ENCODE assay signal across 23 mouse cellular contexts in the genomic region with DNA sequence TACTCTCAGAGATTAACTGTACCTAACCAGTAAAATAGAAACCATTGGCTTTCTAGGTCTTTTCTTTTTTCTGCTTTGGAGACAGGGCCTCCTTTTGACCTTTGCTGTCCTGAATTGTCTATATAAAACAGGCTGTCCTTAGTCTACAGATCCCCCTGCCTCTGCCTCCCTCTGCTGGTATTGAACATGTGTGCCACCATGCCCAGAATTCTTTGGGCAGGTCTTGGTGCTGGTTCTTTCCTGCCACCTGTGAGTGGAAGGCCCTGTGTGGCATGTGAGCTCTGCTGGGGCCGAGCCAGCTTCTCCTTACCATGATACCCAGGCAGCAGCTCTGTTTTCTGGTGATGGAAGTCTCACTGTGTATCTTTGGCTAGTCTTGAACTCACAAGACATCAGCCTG. TPM values are rescaled to one million over a fixed set of nuclear protein-coding genes. Genes with fewer than 3 reads are reported as not detected.
DNase-seq lines count a peak whose midpoint lies in the region; ATAC-seq and TF ChIP-seq lines count a peak whose summit lies in the region.
"Had no signal": no experiment of that assay in that cellular context is flagged by ENCODE, and none has a peak within 500 bp of the region (broad histone marks: within the 10 kb centered on the region; RNA-seq: fewer than 3 reads in every experiment).

No protein-coding gene starts in this region.

- H3K27ac ChIP-seq in forebrain, postnatal 0 days (ENCODE audit: low read depth, low read length) = no peak overlapping the region
- no peak overlapping the region for H3K27ac ChIP-seq in forebrain, embryonic 11.5 days (ENCODE audit: low read depth, low read length)
- H3K27ac ChIP-seq in layer of hippocampus, adult 2 months = no peak overlapping the region
- H3K27ac ChIP-seq in lung, postnatal 0 days (ENCODE audit: low read length) = no peak overlapping the region
- no peak overlapping the region for H3K27ac ChIP-seq in stomach, postnatal 0 days (replicated peaks)
- H3K27ac ChIP-seq: embryonic facial prominence, embryonic 12.5 days; forebrain, embryonic 13.5 days; gastrocnemius, adult 2 months; heart, embryonic 13.5 days; hindbrain, embryonic 12.5 days had no signal

- ATAC-seq in forebrain, postnatal 0 days = no peak
- no peak for ATAC-seq in forebrain, embryonic 11.5 days (replicated peaks; ENCODE audit: low FRiP score)
- no peak for ATAC-seq in lung, postnatal 0 days
- no peak for ATAC-seq in stomach, postnatal 0 days (ENCODE audit: low FRiP score, low TSS enrichment)
- ATAC-seq: activated CD4-positive, CD25-positive, alpha-beta regulatory T cell, adult 4 months; forebrain, embryonic 13.5 days; hindbrain, embryonic 16.5 days; Patski had no signal

- no peaks in the 10 kb centered on the region for H3K27me3 ChIP-seq in forebrain, postnatal 0 days (ENCODE audit: insufficient read depth, low read length)
- no peaks in the 10 kb centered on the region for H3K27me3 ChIP-seq in forebrain, embryonic 11.5 days (ENCODE audit: control insufficient read depth, insufficient read depth, low read length)
- H3K27me3 ChIP-seq in lung, postnatal 0 days (replicated peaks; ENCODE audit: insufficient read depth, low read length) = no peaks in the 10 kb centered on the region
- H3K27me3 ChIP-seq in stomach, postnatal 0 days (ENCODE audit: control insufficient read depth, insufficient read depth, low read length) = no peaks in the 10 kb centered on the region
- H3K27me3 ChIP-seq: embryonic facial prominence, embryonic 12.5 days; forebrain, embryonic 13.5 days; heart, embryonic 13.5 days; hindbrain, embryonic 12.5 days; Patski had no signal

- no peak for TF ChIP-seq POLR2A in lung, adult 2 months (IDR thresholded peaks at IDR 0.05; ENCODE audit: borderline replicate concordance, extremely low read depth, low read depth, low read length)

- H3K4me2 ChIP-seq in forebrain, postnatal 0 days (ENCODE audit: low read depth) = no peak overlapping the region
- no peak overlapping the region for H3K4me2 ChIP-seq in forebrain, embryonic 11.5 days (ENCODE audit: low read depth, low read length, severe bottlenecking)
- H3K4me2 ChIP-seq in lung, postnatal 0 days (replicated peaks; ENCODE audit: low read depth, low read length) = no peak overlapping the region
- no peak overlapping the region for H3K4me2 ChIP-seq in stomach, postnatal 0 days (replicated peaks; ENCODE audit: low read depth)
- H3K4me2 ChIP-seq: embryonic facial prominence, embryonic 12.5 days; forebrain, embryonic 13.5 days; heart, embryonic 13.5 days; hindbrain, embryonic 12.5 days had no signal

- no peak for DNase-seq in forebrain, postnatal 0 days
- no peak for DNase-seq in forebrain, embryonic 11.5 days (ENCODE audit: low spot score)
- DNase-seq in layer of hippocampus, adult 2 months (ENCODE audit: low spot score in 2 of 2) = no peak
- DNase-seq in layer of hippocampus, adult 9-10 months (ENCODE audit: low spot score) = no peak
- DNase-seq in lung, postnatal 0 days (ENCODE audit: low spot score) = no peak
- no peak for DNase-seq in lung, adult 2 months
- no peak for DNase-seq in stomach, postnatal 0 days (ENCODE audit: low spot score)
- no peak for DNase-seq in adrenal gland, adult (ENCODE audit: inconsistent age in 2 of 2, low spot score in 1 of 2)
- DNase-seq: adrenal gland, postnatal 10 days; cerebellum, adult 11-12 months; cerebellum, adult 9-10 months; cerebellum, postnatal 25 days; gastrocnemius, adult 2 months; gastrocnemius, postnatal 25 days; heart, postnatal 10 days; heart, postnatal 4 days had no signal

- TF ChIP-seq CTCF in forebrain, postnatal 0 days (IDR thresholded peaks at IDR 0.05; ENCODE audit: low read depth) = 0 out of 2 replicates have a peak, but pooled peaks have one; percentile 5
- TF ChIP-seq CTCF in layer of hippocampus, adult 2 months (conservative IDR thresholded peaks at IDR 0.05) = peak; percentile 18; the same call in 1 of the 2 replicates
- TF ChIP-seq CTCF in lung, postnatal 0 days (IDR thresholded peaks at IDR 0.05) = peak; percentile 26
- no peak for TF ChIP-seq CTCF in lung, adult 2 months (IDR thresholded peaks at IDR 0.05; ENCODE audit: insufficient read depth, low read length)
- peak; percentile 38; the same call in 1 of the 2 replicates for TF ChIP-seq CTCF in stomach, postnatal 0 days (IDR thresholded peaks at IDR 0.05; ENCODE audit: low read depth)

- H3K36me3 ChIP-seq in forebrain, postnatal 0 days (ENCODE audit: insufficient read depth) = peaks cover 87% of the 10 kb centered on the region
- peaks cover 12% of the 10 kb centered on the region for H3K36me3 ChIP-seq in forebrain, embryonic 11.5 days (ENCODE audit: control insufficient read depth, insufficient read depth, low read length)
- peaks cover 60% of the 10 kb centered on the region for H3K36me3 ChIP-seq in lung, postnatal 0 days (ENCODE audit: insufficient read depth, low read length)
- peaks cover 29% of the 10 kb centered on the region for H3K36me3 ChIP-seq in stomach, postnatal 0 days (ENCODE audit: control insufficient read depth, insufficient read depth, low read length)

- 93% methylated on average over 1 of the region's 1 CpGs for whole genome bisulfite sequencing in forebrain, postnatal 0 days
- 86% methylated on average over 1 of the region's 1 CpGs for WGBS in forebrain, embryonic 11.5 days
- WGBS in lung, postnatal 0 days = 85% methylated on average over 1 of the region's 1 CpGs
- WGBS in lung, adult 2 months = 89% methylated on average over 1 of the region's 1 CpGs
- WGBS in stomach, postnatal 0 days = 96% methylated on average over 1 of the region's 1 CpGs

- H3K9me3 ChIP-seq in forebrain, postnatal 0 days (ENCODE audit: low read length) = no peaks in the 10 kb centered on the region
- H3K9me3 ChIP-seq in forebrain, embryonic 11.5 days (ENCODE audit: control insufficient read depth, low read length) = no peaks in the 10 kb centered on the region
- H3K9me3 ChIP-seq in lung, postnatal 0 days (ENCODE audit: low read length) = no peaks in the 10 kb centered on the region
- H3K9me3 ChIP-seq in stomach, postnatal 0 days (ENCODE audit: control insufficient read depth, low read length) = no peaks in the 10 kb centered on the region
- H3K9me3 ChIP-seq: embryonic facial prominence, embryonic 12.5 days; forebrain, embryonic 13.5 days; heart, embryonic 13.5 days; hindbrain, embryonic 12.5 days had no signal

- H3K4me3 ChIP-seq in forebrain, postnatal 0 days (ENCODE audit: low read depth, low read length) = no peak overlapping the region
- no peak overlapping the region for H3K4me3 ChIP-seq in forebrain, embryonic 11.5 days (ENCODE audit: low read depth, low read length)
- H3K4me3 ChIP-seq in layer of hippocampus, adult 2 months = no peak overlapping the region
- no peak overlapping the region for H3K4me3 ChIP-seq in lung, postnatal 0 days (ENCODE audit: low read depth, low read length)
- no peak overlapping the region for H3K4me3 ChIP-seq in lung, adult 2 months (replicated peaks; ENCODE audit: extremely low read depth, low read depth, low read length)
- no peak overlapping the region for H3K4me3 ChIP-seq in stomach, postnatal 0 days (ENCODE audit: low read depth, low read length)
- H3K4me3 ChIP-seq: embryonic facial prominence, embryonic 12.5 days; forebrain, embryonic 13.5 days; gastrocnemius, adult 2 months; heart, embryonic 13.5 days; hindbrain, embryonic 12.5 days had no signal

- no peak for TF ChIP-seq EP300 in lung, postnatal 0 days (IDR thresholded peaks at IDR 0.05)
- TF ChIP-seq EP300 in stomach, postnatal 0 days (optimal IDR thresholded peaks at IDR 0.05) = no peak

- H3K4me1 ChIP-seq in forebrain, postnatal 0 days (ENCODE audit: insufficient read depth) = no peaks in the 10 kb centered on the region
- H3K4me1 ChIP-seq in forebrain, embryonic 11.5 days (replicated peaks; ENCODE audit: control insufficient read depth, insufficient read depth, low read length) = no peaks in the 10 kb centered on the region
- H3K4me1 ChIP-seq in lung, postnatal 0 days (ENCODE audit: insufficient read depth, low read depth, low read length) = no peaks in the 10 kb centered on the region
- H3K4me1 ChIP-seq in lung, adult 2 months (ENCODE audit: control insufficient read depth, insufficient read depth, low read length) = no peaks in the 10 kb centered on the region
- H3K4me1 ChIP-seq in stomach, postnatal 0 days (replicated peaks; ENCODE audit: control insufficient read depth, insufficient read depth) = no peaks in the 10 kb centered on the region
- H3K4me1 ChIP-seq: embryonic facial prominence, embryonic 12.5 days; forebrain, embryonic 13.5 days; hindbrain, embryonic 12.5 days had no signal

- H3K9ac ChIP-seq in forebrain, postnatal 0 days = no peak overlapping the region
- no peak overlapping the region for H3K9ac ChIP-seq in forebrain, embryonic 11.5 days (ENCODE audit: low read length)
- no peak overlapping the region for H3K9ac ChIP-seq in lung, postnatal 0 days (replicated peaks; ENCODE audit: low read depth)
- H3K9ac ChIP-seq in stomach, postnatal 0 days (ENCODE audit: low read length) = no peak overlapping the region
- H3K9ac ChIP-seq: embryonic facial prominence, embryonic 12.5 days; forebrain, embryonic 13.5 days; heart, embryonic 13.5 days; hindbrain, embryonic 12.5 days had no signal

RNA-seq across cellular contexts. Expression of gene Uhrf1bp1, which starts 7.9 kb away (rescaled TPM):
- total RNA-seq in forebrain, postnatal 0 days (2014; rRNA removed) = 9.8 and 13.6 TPM in 2 replicates
- polyA plus RNA-seq in forebrain, postnatal 0 days (2015; fragmentation: Nextera tagmentation; extraction: Ambion mirVana) = 2.1 and 2.6 TPM in 2 replicates
- 7.8 and 9.7 TPM in 2 replicates for polyA plus RNA-seq in forebrain, embryonic 11.5 days (2014; fragmentation: Nextera tagmentation; extraction: Ambion mirVana)
- total RNA-seq in layer of hippocampus, adult 2 months (2021) = 10 to 100 TPM; 13.5 to 13.9 TPM
- polyA plus RNA-seq in lung, postnatal 0 days (2015; fragmentation: Nextera tagmentation; extraction: Ambion mirVana) = 1.5 and 1.6 TPM in 2 replicates
- polyA plus RNA-seq in lung, adult 2 months (2012; rRNA removed) = 8.4 and 8.5 TPM in 2 replicates
- 1.3 and 1.4 TPM in 2 replicates for polyA plus RNA-seq in stomach, postnatal 0 days (2015; fragmentation: Nextera tagmentation; extraction: Ambion mirVana)

RNA-seq across cellular contexts. Expression of gene Snrpc, which starts 10.4 kb away (rescaled TPM):
- 137 and 204 TPM in 2 replicates for total RNA-seq in forebrain, postnatal 0 days (2014; rRNA removed)
- polyA plus RNA-seq in forebrain, postnatal 0 days (2015; fragmentation: Nextera tagmentation; extraction: Ambion mirVana) = 259 and 297 TPM in 2 replicates
- 371 and 373 TPM in 2 replicates for polyA plus RNA-seq in forebrain, embryonic 11.5 days (2014; fragmentation: Nextera tagmentation; extraction: Ambion mirVana)
- total RNA-seq in layer of hippocampus, adult 2 months (2021) = 10 to 100 TPM; 46.7 to 51.1 TPM
- 172 and 185 TPM in 2 replicates for polyA plus RNA-seq in lung, postnatal 0 days (2015; fragmentation: Nextera tagmentation; extraction: Ambion mirVana)
- 81.0 and 90.0 TPM in 2 replicates for polyA plus RNA-seq in lung, adult 2 months (2012; rRNA removed)
- 163 and 179 TPM in 2 replicates for polyA plus RNA-seq in stomach, postnatal 0 days (2015; fragmentation: Nextera tagmentation; extraction: Ambion mirVana)

RNA-seq across cellular contexts. Expression of gene D17Wsu92e, which starts 27.9 kb away (rescaled TPM):
- 63.6 and 70.5 TPM in 2 replicates for total RNA-seq in forebrain, postnatal 0 days (2014; rRNA removed)
- 8.6 and 9.4 TPM in 2 replicates for polyA plus RNA-seq in forebrain, postnatal 0 days (2015; fragmentation: Nextera tagmentation; extraction: Ambion mirVana)
- 12.7 and 14.1 TPM in 2 replicates for polyA plus RNA-seq in forebrain, embryonic 11.5 days (2014; fragmentation: Nextera tagmentation; extraction: Ambion mirVana)
- 100 to 1,000 TPM; 192 to 197 TPM for total RNA-seq in layer of hippocampus, adult 2 months (2021)
- 17.6 and 20.3 TPM in 2 replicates for polyA plus RNA-seq in lung, postnatal 0 days (2015; fragmentation: Nextera tagmentation; extraction: Ambion mirVana)
- 95.1 and 131 TPM in 2 replicates for polyA plus RNA-seq in lung, adult 2 months (2012; rRNA removed)
- 23.3 and 25.4 TPM in 2 replicates for polyA plus RNA-seq in stomach, postnatal 0 days (2015; fragmentation: Nextera tagmentation; extraction: Ambion mirVana)
